ENCODE assay signal across 8 mouse cellular contexts in genomic region chr16:87454419-87455179, GRCm38 (mm10). TPM values are rescaled to one million over a fixed set of nuclear protein-coding genes. Genes with fewer than 3 reads are reported as not detected.
DNase-seq lines count a peak whose midpoint lies in the region; ATAC-seq lines count a peak whose summit lies in the region.

Usp16 (plus strand) TSS chr16:87454703.

- H3K27ac ChIP-seq in heart, embryonic 10.5 days: peak within 1 kb of the TSS; percentile 95
- H3K27ac ChIP-seq in kidney, embryonic 15.5 days: peak within 1 kb of the TSS; percentile 82

- H3K4me2 ChIP-seq in kidney, embryonic 15.5 days: peak within 1 kb of the TSS; percentile 86

- no peaks in the 10 kb centered on the region for H3K27me3 ChIP-seq in heart, embryonic 10.5 days (ENCODE audit: insufficient read depth, poor library complexity, severe bottlenecking)
- no peaks in the 10 kb centered on the region for H3K27me3 ChIP-seq in kidney, embryonic 15.5 days

- H3K36me3 ChIP-seq in heart, embryonic 10.5 days: peaks cover 8% of the 10 kb centered on the region
- peaks cover 9% of the 10 kb centered on the region for H3K36me3 ChIP-seq in kidney, embryonic 15.5 days

- ATAC-seq in erythroblast, adult 5-6 weeks (replicated peaks; ENCODE audit: low FRiP score, poor library complexity, severe bottlenecking): peak; percentile 98
- peak; percentile 97 for ATAC-seq in kidney, embryonic 15.5 days (replicated peaks; ENCODE audit: low FRiP score)
- ATAC-seq in monocyte, adult 5-6 weeks (replicated peaks; ENCODE audit: insufficient number of reproducible peaks, low FRiP score, low TSS enrichment, poor library complexity, severe bottlenecking): peak; percentile 97

- H3K9ac ChIP-seq in kidney, embryonic 15.5 days: peak within 1 kb of the TSS; percentile 77

- peak within 1 kb of the TSS; percentile 96 for H3K4me3 ChIP-seq in heart, embryonic 10.5 days
- peak within 1 kb of the TSS; percentile 83 for H3K4me3 ChIP-seq in kidney, embryonic 15.5 days (replicated peaks)

- peak; percentile 92 for DNase-seq in A20 (ENCODE audit: low read depth, low spot score)
- DNase-seq in brain, adult 2 months (ENCODE audit: low read depth, low spot score): peak; percentile 99
- peak; percentile 96 for DNase-seq in heart, embryonic 10.5 days (ENCODE audit: low spot score)
- peak; percentile 90 for DNase-seq in liver
- DNase-seq in spleen, postnatal 4 days (ENCODE audit: low spot score in 2 of 2): peak; percentile 86 to 92

- H3K4me1 ChIP-seq in heart, embryonic 10.5 days: peaks cover 17% of the 10 kb centered on the region
- peaks cover 22% of the 10 kb centered on the region for H3K4me1 ChIP-seq in kidney, embryonic 15.5 days

- no peaks in the 10 kb centered on the region for H3K9me3 ChIP-seq in heart, embryonic 10.5 days
- H3K9me3 ChIP-seq in kidney, embryonic 15.5 days (replicated peaks): no peaks in the 10 kb centered on the region

- 9% methylated on average over 45 of the region's 45 CpGs for WGBS in heart, embryonic 10.5 days
- 7% methylated on average over 45 of the region's 45 CpGs for WGBS in kidney, embryonic 15.5 days

RNA-seq across cellular contexts. Expression of gene Usp16, which starts in this region (rescaled TPM):
- total RNA-seq in erythroblast, adult 5-6 weeks (2015; ENCODE audit: low replicate concordance): 14.4 and 52.5 TPM in 2 replicates
- total RNA-seq in erythroblast, adult 5-6 weeks (2017; ENCODE audit: low replicate concordance): 9.0 and 14.2 TPM in 2 replicates
- 36.2 and 38.6 TPM in 2 replicates for polyA plus RNA-seq in heart, embryonic 10.5 days (2016; fragmentation: Nextera tagmentation; extraction: Ambion mirVana)
- polyA plus RNA-seq in kidney, embryonic 15.5 days (2015; fragmentation: Nextera tagmentation; extraction: Ambion mirVana): 37.8 and 46.1 TPM in 2 replicates
- 132 to 219 TPM (median 192 TPM) in 3 replicates for total RNA-seq in monocyte, adult 5-6 weeks (2017)

Comparison
In these comparisons a context has a peak if more than half of its experiments do, and no peak if none do; other contexts are left out.
1. Peak in every context shown above with its lines: DNase-seq, ATAC-seq, H3K4me3 ChIP-seq and H3K27ac ChIP-seq.